Mouse (Mus musculus) erythroblast, embryonic 14.5 days (primary cell): ENCODE measurements around the gene B3gnt6.

ENCODE experiments used
- GATA1 ChIP-seq: IDR thresholded peaks from 2 replicates; pipeline ENCODE4 v1.6.1; 2012; ENCODE audit warnings: low read length, inconsistent platforms, mixed read lengths
- TAL1 ChIP-seq: IDR thresholded peaks from 3 replicates; pipeline ENCODE4 v1.6.1; 2012; ENCODE audit warnings: low read length, inconsistent platforms, mixed read lengths

DNA sequence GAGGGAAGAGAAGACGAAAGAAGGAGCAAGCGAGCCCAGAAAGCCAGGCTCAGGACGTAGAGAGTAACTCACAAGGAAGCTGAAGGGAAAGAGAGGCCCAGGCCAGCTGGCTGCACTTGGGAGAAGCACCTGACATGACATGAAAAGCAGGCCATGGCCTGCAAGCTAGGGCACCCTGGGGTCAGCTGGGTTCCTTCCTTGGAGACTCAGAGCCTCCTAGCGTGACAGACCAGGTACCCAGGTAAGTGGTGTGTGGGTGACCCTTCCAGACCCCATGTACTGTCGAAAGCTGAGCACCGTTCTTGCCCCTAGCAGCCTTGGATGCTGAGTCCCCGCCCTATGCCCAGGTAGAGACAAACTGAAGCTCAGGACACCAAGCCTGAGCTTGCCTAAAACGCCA, 26.6 kb downstream of the B3gnt6 start:
- TF ChIP-seq TAL1 (no peak), GATA1 (no peak)
